Mouse (Mus musculus): ENCODE results near the gene Mbd5. TPM values are rescaled to one million over a fixed set of nuclear protein-coding genes. Genes with fewer than 3 reads are reported as not detected.

Gene Mbd5
- 3.0 and 3.1 TPM in 2 replicates for polyA plus RNA-seq (2012; ENCODE audit: low replicate concordance)

DNA sequence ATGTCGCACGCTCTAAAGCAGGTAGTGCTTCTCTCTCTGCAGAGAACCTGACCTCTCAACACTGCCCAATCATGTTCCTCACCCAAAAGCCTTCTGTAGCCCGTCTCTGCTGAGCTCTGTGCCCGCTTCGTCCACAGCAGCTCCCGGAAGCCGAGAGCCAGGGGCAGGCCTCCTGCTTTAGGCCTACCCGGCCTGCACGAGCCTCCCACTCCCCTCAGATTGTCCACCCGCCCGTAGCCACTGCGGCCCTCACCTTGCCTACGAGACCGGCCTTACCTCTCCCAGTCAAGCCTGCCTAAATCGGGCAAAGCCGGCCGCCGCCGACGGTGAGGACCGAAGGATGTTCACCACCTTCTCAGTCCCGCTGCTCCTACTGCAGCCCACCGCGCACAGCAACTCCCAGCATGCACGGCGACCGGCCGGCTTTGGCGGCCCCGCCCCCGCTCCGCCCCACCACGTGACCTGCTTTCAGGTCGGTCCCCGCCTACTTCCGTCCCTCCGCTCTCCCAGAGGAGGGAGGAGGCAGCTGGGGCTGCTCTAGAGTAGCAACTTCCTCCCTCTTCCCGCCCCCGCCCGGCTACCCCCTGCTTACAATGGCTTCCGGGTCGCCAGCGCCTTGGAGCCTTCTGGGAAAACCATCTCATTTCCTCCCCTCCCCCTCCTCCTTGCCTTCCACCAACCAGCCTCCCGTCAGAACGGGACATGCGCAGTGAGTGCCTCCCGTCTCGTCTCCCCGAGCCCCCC lies at the start of gene Mbd5:
Gene Mbd5, plus strand, starts transcription at position 668 of the 744 bp plus-strand sequence.

DNA sequence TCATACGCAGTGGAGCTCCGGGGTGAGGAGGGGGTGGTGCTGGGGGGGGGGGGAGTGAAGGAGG lies 776 bp downstream of the Mbd5 start, which contains the start of gene Orc4:
Gene Orc4, minus strand, starts transcription at position 26 of the 64 bp plus-strand sequence.

Other genes with a start within 250 kb of the Mbd5 start
- gene Acvr2a, start 135.4 kb upstream of the Mbd5 start, polyA plus RNA-seq (2012; ENCODE audit: low replicate concordance), result 0.09 and 0.11 TPM in 2 replicates
- 2.4 and 26.7 TPM in 2 replicates for gene Orc4, start 769 bp downstream of the Mbd5 start, polyA plus RNA-seq (2012; ENCODE audit: low replicate concordance)